Mouse (Mus musculus) midbrain, embryonic 11.5 days (tissue): ENCODE data around the gene Nudt7. TPM values are rescaled to one million over a fixed set of nuclear protein-coding genes. Genes with fewer than 3 reads are reported as not detected.
A peak's percentile ranks its signal among the peaks of the same experiment; 100 is the strongest.

ENCODE experiments used
- ATAC-seq: fragments of 200-750 bp; cut with Nextera tagmentation; 2 replicates; pipeline ENCODE4 v1.8.0; 2017; ENCODE audit warnings: moderate TSS enrichment, moderate library complexity; ENCODE audit not compliant: low FRiP score
- DNase-seq: peaks from one replicate; pipeline ENCODE4 v3.0.0; 2015; ENCODE audit warnings: low spot score; ENCODE audit errors: missing footprints
- H3K27ac ChIP-seq: fragments of 300-500 bp; sonication (generic); 2 replicates; pipeline ENCODE4 v1.5.1; 2014; ENCODE audit warnings: low read depth, low read length
- H3K27me3 ChIP-seq: fragments of 300-500 bp; sonication (generic); 2 replicates; pipeline ENCODE4 v1.6.1; 2014; ENCODE audit warnings: mild to moderate bottlenecking, low read length, moderate library complexity, mixed read lengths; ENCODE audit not compliant: control insufficient read depth, insufficient read depth
- H3K36me3 ChIP-seq: fragments of 300-500 bp; sonication (generic); 2 replicates; pipeline ENCODE4 v1.6.1; 2014; ENCODE audit warnings: mild to moderate bottlenecking, low read length, moderate library complexity, mixed read lengths; ENCODE audit not compliant: control insufficient read depth, insufficient read depth
- H3K4me1 ChIP-seq: fragments of 300-500 bp; sonication (generic); 2 replicates; pipeline ENCODE4 v1.6.1; 2014; ENCODE audit warnings: low read length; ENCODE audit not compliant: control insufficient read depth, insufficient read depth
- H3K4me2 ChIP-seq: fragments of 300-500 bp; sonication (generic); 2 replicates; pipeline ENCODE4 v1.6.1; 2014; ENCODE audit warnings: mild to moderate bottlenecking, moderate library complexity
- H3K4me3 ChIP-seq: fragments of 300-500 bp; sonication (generic); 2 replicates; pipeline ENCODE4 v1.5.1; 2014; ENCODE audit warnings: low read depth, low read length
- H3K9ac ChIP-seq: fragments of 300-500 bp; sonication (generic); 2 replicates; pipeline ENCODE4 v1.6.1; 2014; ENCODE audit warnings: low read length
- H3K9me3 ChIP-seq: fragments of 300-500 bp; sonication (generic); 2 replicates; pipeline ENCODE4 v1.6.1; 2016; ENCODE audit warnings: low read length; ENCODE audit not compliant: control insufficient read depth
- WGBS: fragments of 180-500 bp; shearing (Covaris S2); extraction: QIAGEN DNeasy Blood & Tissue Kit; methylation state at CpG from one replicate; pipeline ENCODE4 v1.1.7; 2014; 5-methylcytosine and 5-hydroxymethylcytosine counted together
- polyA plus RNA-seq: library from polyadenylated mRNA; unstranded; fragments of >200 nt; fragmentation: Nextera tagmentation; extraction: Ambion mirVana; gene quantifications from 2 replicates; pipeline ENCODE4 v1.2.1, GENCODE M21; 2014

Gene Nudt7
- 9.8 and 10.7 TPM in 2 replicates for polyA plus RNA-seq

GRCm38 (mm10) chr8:114133510-114134362, at the start of gene Nudt7:
Nudt7 (plus strand) TSS chr8:114133557.
- Histone ChIP-seq H3K36me3 (no peaks in the 10 kb centered on the region), H3K27ac (no peak within 1 kb of the TSS), H3K4me1 (peaks cover 4% of the 10 kb centered on the region; the same call in 1 of the 2 replicates), H3K4me2 (peak within 1 kb of the TSS; percentile 76), H3K9me3 (no peaks in the 10 kb centered on the region), H3K27me3 (no peaks in the 10 kb centered on the region), H3K9ac (peak within 1 kb of the TSS; percentile 61), H3K4me3 (peak within 1 kb of the TSS; percentile 46)
- ATAC-seq (peak; percentile 93), DNase-seq (peak; percentile 95)
- 6% methylated on average over 23 of the region's 23 CpGs for WGBS

GRCm38 (mm10) chr8:114087932-114088331, 45.4 kb upstream of the Nudt7 start:
- Histone ChIP-seq H3K9ac (no peak overlapping the region), H3K9me3 (no peaks in the 10 kb centered on the region), H3K4me1 (no peaks in the 10 kb centered on the region), H3K36me3 (no peaks in the 10 kb centered on the region), H3K4me2 (no peak overlapping the region), H3K27me3 (no peaks in the 10 kb centered on the region), H3K4me3 (no peak overlapping the region), H3K27ac (no peak overlapping the region)
- DNase-seq, result no peak
- 90% methylated on average over 4 of the region's 4 CpGs for WGBS
- no peak for ATAC-seq

- ATAC-seq (no peak), DNase-seq (no peak)
- no peak overlapping the region for H3K4me2 ChIP-seq
- no peak overlapping the region for H3K4me3 ChIP-seq
- H3K27ac ChIP-seq, result no peak overlapping the region
- H3K9me3 ChIP-seq, result no peaks in the 10 kb centered on the region
- H3K4me1 ChIP-seq, result no peaks in the 10 kb centered on the region
- no peak overlapping the region for H3K9ac ChIP-seq
- H3K36me3 ChIP-seq, result no peaks in the 10 kb centered on the region
- H3K27me3 ChIP-seq, result no peaks in the 10 kb centered on the region
- 87% methylated on average over 4 of the region's 4 CpGs for WGBS
These were observed 42.6 kb upstream of the Nudt7 start for GRCm38 (mm10) chr8:114090736-114091135.

GRCm38 (mm10) chr8:114093321-114093720, 40.0 kb upstream of the Nudt7 start:
- ATAC-seq, result no peak
- Histone ChIP-seq H3K9ac (no peak overlapping the region), H3K36me3 (no peaks in the 10 kb centered on the region), H3K4me3 (no peak overlapping the region), H3K9me3 (no peaks in the 10 kb centered on the region), H3K4me1 (no peaks in the 10 kb centered on the region), H3K27ac (no peak overlapping the region), H3K27me3 (no peaks in the 10 kb centered on the region), H3K4me2 (no peak overlapping the region)
- WGBS, result 91% methylated on average over 3 of the region's 3 CpGs
- no peak for DNase-seq

GRCm38 (mm10) chr8:114094526-114094925, 38.8 kb upstream of the Nudt7 start:
- H3K27ac ChIP-seq, result no peak overlapping the region
- no peak overlapping the region for H3K9ac ChIP-seq
- no peaks in the 10 kb centered on the region for H3K27me3 ChIP-seq
- DNase-seq, result no peak
- H3K9me3 ChIP-seq, result no peaks in the 10 kb centered on the region
- 93% methylated on average over 4 of the region's 4 CpGs for WGBS
- no peak overlapping the region for H3K4me3 ChIP-seq
- no peak for ATAC-seq
- H3K4me1 ChIP-seq, result no peaks in the 10 kb centered on the region
- no peaks in the 10 kb centered on the region for H3K36me3 ChIP-seq
- H3K4me2 ChIP-seq, result no peak overlapping the region

- Histone ChIP-seq H3K9ac (no peak overlapping the region), H3K4me3 (no peak overlapping the region), H3K27me3 (no peaks in the 10 kb centered on the region), H3K4me1 (no peaks in the 10 kb centered on the region), H3K9me3 (no peaks in the 10 kb centered on the region), H3K36me3 (no peaks in the 10 kb centered on the region), H3K4me2 (no peak overlapping the region), H3K27ac (no peak overlapping the region)
- WGBS, result 71% methylated on average over 14 of the region's 14 CpGs
- ATAC-seq, result no peak
- DNase-seq, result peak; percentile 79
These were observed 32.7 kb upstream of the Nudt7 start for GRCm38 (mm10) chr8:114100561-114101206.

GRCm38 (mm10) chr8:114103401-114103800, 30.0 kb upstream of the Nudt7 start:
- H3K36me3 ChIP-seq, result no peaks in the 10 kb centered on the region
- H3K4me1 ChIP-seq, result no peaks in the 10 kb centered on the region
- no peak overlapping the region for H3K4me3 ChIP-seq
- H3K27me3 ChIP-seq, result no peaks in the 10 kb centered on the region
- H3K27ac ChIP-seq, result no peak overlapping the region
- ATAC-seq, result no peak
- H3K9ac ChIP-seq, result no peak overlapping the region
- 87% methylated on average over 7 of the region's 7 CpGs for WGBS
- no peaks in the 10 kb centered on the region for H3K9me3 ChIP-seq
- no peak for DNase-seq
- H3K4me2 ChIP-seq, result no peak overlapping the region

- H3K4me3 ChIP-seq, result no peak overlapping the region
- no peak overlapping the region for H3K27ac ChIP-seq
- no peaks in the 10 kb centered on the region for H3K36me3 ChIP-seq
- 88% methylated on average over 5 of the region's 5 CpGs for WGBS
- H3K4me1 ChIP-seq, result no peaks in the 10 kb centered on the region
- DNase-seq, result no peak
- ATAC-seq, result no peak
- no peak overlapping the region for H3K9ac ChIP-seq
- no peaks in the 10 kb centered on the region for H3K27me3 ChIP-seq
- no peak overlapping the region for H3K4me2 ChIP-seq
- no peaks in the 10 kb centered on the region for H3K9me3 ChIP-seq
These were observed 27.4 kb upstream of the Nudt7 start for GRCm38 (mm10) chr8:114105971-114106370.
